Mouse (Mus musculus) c-Kit-positive CD71-positive TER-119-negative erythroid progenitor cells, embryonic 14.5 days (primary cell): Measurements from ENCODE around the gene Lypd9.
"Not testable (repeated sequence)": the region's sequence is repeated elsewhere in the genome, so short reads cannot be mapped to it uniquely, and the experiment has no call there.

Experiments
- DNase-seq: peaks from one replicate; pipeline ENCODE4 v3.0.0-alpha.2; 2013; ENCODE audit warnings: low read depth

Gene Lypd9

GRCm38 (mm10) chr11:58452759-58453158, at the start of gene Lypd9:
Lypd9 (minus strand) TSS chr11:58452923.
- no peak for DNase-seq

- not testable (repeated sequence) for DNase-seq
Measured at GRCm38 (mm10) chr11:58502472-58502871, 49.7 kb upstream of the Lypd9 start, which contains the start of gene Olfr331. Olfr331 (minus strand) TSS chr11:58502572.

GRCm38 (mm10) chr11:58499290-58499689, 46.6 kb upstream of the Lypd9 start:
- DNase-seq, result no peak

- DNase-seq, result no peak
Measured at GRCm38 (mm10) chr11:58498761-58499160, 46.0 kb upstream of the Lypd9 start.

GRCm38 (mm10) chr11:58492455-58492854, 39.7 kb upstream of the Lypd9 start, which contains the start of gene Olfr332:
Olfr332 (minus strand) TSS chr11:58492555.
- no peak for DNase-seq

GRCm38 (mm10) chr11:58462170-58462569, 9.4 kb upstream of the Lypd9 start, which contains the start of gene Olfr30:
Olfr30 (minus strand) TSS chr11:58462270.
- no peak for DNase-seq

- no peak for DNase-seq
Measured at GRCm38 (mm10) chr11:58453592-58453991, 869 bp upstream of the Lypd9 start.

- no peak for DNase-seq
Measured at GRCm38 (mm10) chr11:58437866-58438265, 14.9 kb downstream of the Lypd9 start.

- DNase-seq, result no peak
Measured at GRCm38 (mm10) chr11:58432259-58432658, 20.5 kb downstream of the Lypd9 start, which contains the start of gene Gm12253. Gm12253 (plus strand) TSS chr11:58432559.

GRCm38 (mm10) chr11:58420815-58421214, 31.9 kb downstream of the Lypd9 start, which contains the start of gene 1810065E05Rik:
1810065E05Rik (plus strand) TSS chr11:58421111.
- DNase-seq, result no peak

GRCm38 (mm10) chr11:58418336-58418735, 34.4 kb downstream of the Lypd9 start:
- DNase-seq, result no peak

GRCm38 (mm10) chr11:58408066-58408465, 44.7 kb downstream of the Lypd9 start:
- DNase-seq, result no peak

GRCm38 (mm10) chr11:58400655-58401054, 52.1 kb downstream of the Lypd9 start:
- no peak for DNase-seq

GRCm38 (mm10) chr11:58399985-58400645, 52.6 kb downstream of the Lypd9 start:
- DNase-seq, result no peak
